Mouse (Mus musculus) liver, embryonic 14.5 days (tissue): ENCODE measurements around the gene Pgd.
A peak's percentile ranks its signal among the peaks of the same experiment; 100 is the strongest.

ENCODE experiments used
- CTCF ChIP-seq: IDR thresholded peaks from 2 replicates; pipeline ENCODE4 v1.5.1; 2016; ENCODE audit warnings: antibody characterized with exemption, low read depth, control low read depth
- EP300 ChIP-seq: IDR thresholded peaks from 2 replicates; pipeline ENCODE4 v1.6.1; 2016; ENCODE audit warnings: antibody characterized with exemption, low read depth

GRCm38 (mm10) chr4:149144459-149144858, 22.1 kb downstream of the Pgd start:
- TF ChIP-seq CTCF (peak; percentile 97), EP300 (no peak)
